ENCODE assay signal across 19 mouse cellular contexts in genomic region chr7:81243361-81243760, GRCm38 (mm10). TPM values are rescaled to one million over a fixed set of nuclear protein-coding genes. Genes with fewer than 3 reads are reported as not detected.
DNase-seq lines count a peak whose midpoint lies in the region; ATAC-seq and TF ChIP-seq lines count a peak whose summit lies in the region.
"Had no signal": no experiment of that assay in that cellular context is flagged by ENCODE, and none has a peak within 500 bp of the region (broad histone marks: within the 10 kb centered on the region; RNA-seq: fewer than 3 reads in every experiment).

No protein-coding gene starts in this region.

- no peaks in the 10 kb centered on the region for H3K9me3 ChIP-seq in liver, postnatal 0 days (ENCODE audit: low read length)
- no peaks in the 10 kb centered on the region for H3K9me3 ChIP-seq in hindbrain, postnatal 0 days (ENCODE audit: low read length)
- H3K9me3 ChIP-seq: forebrain, embryonic 13.5 days; liver, embryonic 13.5 days; lung, embryonic 15.5 days; midbrain, embryonic 12.5 days had no signal

- no peaks in the 10 kb centered on the region for H3K27me3 ChIP-seq in liver, postnatal 0 days (ENCODE audit: insufficient read depth, low read length)
- no peaks in the 10 kb centered on the region for H3K27me3 ChIP-seq in hindbrain, postnatal 0 days (ENCODE audit: insufficient read depth, low read length)
- H3K27me3 ChIP-seq: forebrain, embryonic 13.5 days; heart, embryonic 12.5 days; liver, embryonic 13.5 days; lung, embryonic 15.5 days; midbrain, embryonic 12.5 days had no signal

- no peak for TF ChIP-seq CTCF in liver, postnatal 0 days (IDR thresholded peaks at IDR 0.05; ENCODE audit: low read depth)
- TF ChIP-seq CTCF in hindbrain, postnatal 0 days (IDR thresholded peaks at IDR 0.05; ENCODE audit: low read depth) = no peak

- DNase-seq in liver, postnatal 0 days = no peak
- DNase-seq in liver = no peak
- peak; percentile 84 for DNase-seq in kidney, adult 9 months
- peak; percentile 61 for DNase-seq in kidney, postnatal 14 days
- no peak for DNase-seq in hindbrain, postnatal 0 days (ENCODE audit: low spot score)
- no peak for DNase-seq in left cerebral cortex, adult 9 months (ENCODE audit: low spot score in 2 of 2)
- no peak for DNase-seq in adrenal gland, adult 8-10 months
- DNase-seq: adrenal gland, postnatal 10 days; cerebellum, adult 2 months; cerebellum, postnatal 36 days; heart, postnatal 10 days; liver, embryonic 13.5 days; thymus, adult 18-20 months; thymus, postnatal 36 days had no signal

- H3K4me2 ChIP-seq in liver, postnatal 0 days (ENCODE audit: low read depth, low read length) = no peak overlapping the region
- H3K4me2 ChIP-seq in hindbrain, postnatal 0 days (ENCODE audit: low read depth, low read length) = no peak overlapping the region
- H3K4me2 ChIP-seq: forebrain, embryonic 13.5 days; heart, embryonic 12.5 days; liver, embryonic 13.5 days; lung, embryonic 15.5 days; midbrain, embryonic 12.5 days had no signal

- peaks cover 8% of the 10 kb centered on the region; the same call in 1 of the 2 replicates for H3K4me1 ChIP-seq in liver, postnatal 0 days (ENCODE audit: insufficient read depth)
- no peaks in the 10 kb centered on the region for H3K4me1 ChIP-seq in hindbrain, postnatal 0 days (ENCODE audit: insufficient read depth, low read length)
- H3K4me1 ChIP-seq: forebrain, embryonic 13.5 days; heart, embryonic 12.5 days; lung, embryonic 15.5 days; midbrain, embryonic 12.5 days had no signal

- no peak for ATAC-seq in liver, postnatal 0 days
- ATAC-seq in hindbrain, postnatal 0 days = no peak
- ATAC-seq: forebrain, embryonic 13.5 days had no signal

- no peak overlapping the region for H3K9ac ChIP-seq in liver, postnatal 0 days (replicated peaks)
- no peak overlapping the region for H3K9ac ChIP-seq in hindbrain, postnatal 0 days (replicated peaks; ENCODE audit: low read length)
- H3K9ac ChIP-seq: forebrain, embryonic 13.5 days; heart, embryonic 12.5 days; liver, embryonic 13.5 days; lung, embryonic 15.5 days; midbrain, embryonic 12.5 days had no signal

- H3K27ac ChIP-seq in liver, postnatal 0 days (ENCODE audit: low read depth) = peak overlapping the region; percentile 26; the same call in 1 of the 2 replicates
- H3K27ac ChIP-seq in hindbrain, postnatal 0 days = no peak overlapping the region
- H3K27ac ChIP-seq: forebrain, embryonic 13.5 days; liver, embryonic 13.5 days; lung, embryonic 15.5 days; midbrain, embryonic 12.5 days had no signal

- no peak for TF ChIP-seq EP300 in liver, postnatal 0 days (IDR thresholded peaks at IDR 0.05; ENCODE audit: low read depth)

- H3K4me3 ChIP-seq in liver, postnatal 0 days (ENCODE audit: low read depth, low read length) = no peak overlapping the region
- no peak overlapping the region for H3K4me3 ChIP-seq in hindbrain, postnatal 0 days (ENCODE audit: low read length)
- H3K4me3 ChIP-seq: forebrain, embryonic 13.5 days; heart, embryonic 12.5 days; liver, embryonic 13.5 days; lung, embryonic 15.5 days; midbrain, embryonic 12.5 days had no signal

- no peaks in the 10 kb centered on the region for H3K36me3 ChIP-seq in liver, postnatal 0 days (replicated peaks; ENCODE audit: insufficient read depth, low read length)
- H3K36me3 ChIP-seq in hindbrain, postnatal 0 days (ENCODE audit: insufficient read depth, low read length) = no peaks in the 10 kb centered on the region
- H3K36me3 ChIP-seq: heart, embryonic 12.5 days; liver, embryonic 13.5 days; lung, embryonic 15.5 days; midbrain, embryonic 12.5 days had no signal

- 21% methylated on average over 5 of the region's 5 CpGs for WGBS in liver, postnatal 0 days (ENCODE audit: insufficient replicate concordance)
- WGBS in hindbrain, postnatal 0 days = 70% methylated on average over 5 of the region's 5 CpGs

RNA-seq across cellular contexts. Expression of gene Pde8a, which starts 30.0 kb away (rescaled TPM):
- polyA plus RNA-seq in liver, postnatal 0 days (2015; fragmentation: Nextera tagmentation; extraction: Ambion mirVana) = 3.1 and 3.4 TPM in 2 replicates
- total RNA-seq in hindbrain, postnatal 0 days (2014; rRNA removed) = 2.1 and 4.5 TPM in 2 replicates
- polyA plus RNA-seq in hindbrain, postnatal 0 days (2015; fragmentation: Nextera tagmentation; extraction: Ambion mirVana) = 1.8 and 1.9 TPM in 2 replicates
- 10 to 100 TPM; 22.3 to 41.0 (median 31.7) TPM for total RNA-seq in adrenal gland, adult 8-10 months (2022)
- total RNA-seq: MEL had no signal

Comparison
In these comparisons a context has a peak if more than half of its experiments do, and no peak if none do; other contexts are left out.
1. DNase-seq: peak in kidney, adult 9 months (single experiment) and kidney, postnatal 14 days (single experiment); none in liver, postnatal 0 days (single experiment), liver (single experiment), hindbrain, postnatal 0 days (single experiment), left cerebral cortex, adult 9 months (0 of 2) and adrenal gland, adult 8-10 months (single experiment).